Mouse (Mus musculus) heart, embryonic 13.5 days (tissue): Measurements from ENCODE around the gene C77080. TPM values are rescaled to one million over a fixed set of nuclear protein-coding genes. Genes with fewer than 3 reads are reported as not detected.

ENCODE experiments used
- ATAC-seq: fragments of 200-750 bp; cut with Nextera tagmentation; 2 replicates; pipeline ENCODE4 v1.8.0; 2017; ENCODE audit warnings: moderate TSS enrichment; ENCODE audit not compliant: insufficient number of reproducible peaks, low FRiP score, low TSS enrichment; ENCODE audit errors: extremely low read depth
- H3K27ac ChIP-seq: fragments of 300-500 bp; sonication (generic); replicated peaks from 2 replicates; pipeline ENCODE4 v1.5.1; 2015; ENCODE audit warnings: moderate library complexity, mild to moderate bottlenecking, inconsistent platforms
- H3K27me3 ChIP-seq: fragments of 300-500 bp; sonication (generic); replicated peaks from 2 replicates; pipeline ENCODE4 v1.6.1; 2015; ENCODE audit warnings: mild to moderate bottlenecking, inconsistent platforms
- H3K36me3 ChIP-seq: fragments of 300-500 bp; sonication (generic); 2 replicates; pipeline ENCODE4 v1.6.1; 2015; ENCODE audit warnings: mild to moderate bottlenecking, inconsistent platforms
- H3K4me1 ChIP-seq: fragments of 300-500 bp; sonication (generic); 2 replicates; pipeline ENCODE4 v1.6.1; 2015; ENCODE audit warnings: inconsistent platforms
- H3K4me2 ChIP-seq: fragments of 300-500 bp; sonication (generic); 2 replicates; pipeline ENCODE4 v1.6.1; 2015; ENCODE audit warnings: inconsistent platforms, mild to moderate bottlenecking, moderate library complexity
- H3K4me3 ChIP-seq: fragments of 300-500 bp; sonication (generic); 2 replicates; pipeline ENCODE4 v1.5.1; 2015; ENCODE audit warnings: moderate library complexity, mild to moderate bottlenecking, inconsistent platforms
- H3K9ac ChIP-seq: fragments of 300-500 bp; sonication (generic); 2 replicates; pipeline ENCODE4 v1.6.1; 2015; ENCODE audit warnings: inconsistent platforms, mild to moderate bottlenecking, moderate library complexity
- H3K9me3 ChIP-seq: fragments of 300-500 bp; sonication (generic); 2 replicates; pipeline ENCODE4 v1.6.1; 2016; ENCODE audit warnings: inconsistent platforms
- WGBS: fragments of 180-500 bp; shearing (Covaris S2); methylation state at CpG from one replicate; pipeline ENCODE4 v1.1.7; 2015; ENCODE audit warnings: mixed read lengths; 5-methylcytosine and 5-hydroxymethylcytosine counted together
- polyA plus RNA-seq: library from polyadenylated mRNA; unstranded; fragments of >200 nt; fragmentation: Nextera tagmentation; extraction: Ambion mirVana; gene quantifications from 2 replicates; pipeline ENCODE4 v1.2.1, GENCODE M21; 2015

The C77080 gene
- polyA plus RNA-seq, 1 experiment from 2014 or later: 2.3 TPM

DNA sequence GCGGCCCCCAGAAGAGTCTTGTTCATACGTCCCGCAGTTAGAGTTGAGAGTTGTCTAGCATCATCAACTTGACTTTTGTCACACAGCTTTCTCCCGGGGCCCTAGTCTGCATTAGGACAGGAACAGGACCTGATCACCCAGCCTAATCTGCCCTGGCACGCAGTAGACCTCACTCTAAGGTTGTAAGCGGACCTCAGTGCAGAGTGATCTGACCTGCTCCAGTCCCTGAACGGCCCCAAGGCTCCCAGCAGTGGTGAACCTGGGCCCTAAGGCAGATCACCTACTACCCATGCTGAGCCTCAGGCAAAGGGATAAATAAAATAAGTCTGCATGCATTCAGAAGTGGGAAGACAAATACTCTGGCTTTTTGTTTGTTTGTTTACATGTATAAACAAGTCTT lies 11.9 kb downstream of the C77080 start:
- Histone ChIP-seq H3K27me3 (peaks cover 99% of the 10 kb centered on the region), H3K36me3 (no peaks in the 10 kb centered on the region), H3K4me2 (no peak overlapping the region), H3K4me1 (peaks cover 38% of the 10 kb centered on the region), H3K27ac (no peak overlapping the region), H3K4me3 (no peak overlapping the region), H3K9ac (no peak overlapping the region), H3K9me3 (no peaks in the 10 kb centered on the region)
- WGBS: 36% methylated on average over 7 of the region's 7 CpGs
- no peak for ATAC-seq

DNA sequence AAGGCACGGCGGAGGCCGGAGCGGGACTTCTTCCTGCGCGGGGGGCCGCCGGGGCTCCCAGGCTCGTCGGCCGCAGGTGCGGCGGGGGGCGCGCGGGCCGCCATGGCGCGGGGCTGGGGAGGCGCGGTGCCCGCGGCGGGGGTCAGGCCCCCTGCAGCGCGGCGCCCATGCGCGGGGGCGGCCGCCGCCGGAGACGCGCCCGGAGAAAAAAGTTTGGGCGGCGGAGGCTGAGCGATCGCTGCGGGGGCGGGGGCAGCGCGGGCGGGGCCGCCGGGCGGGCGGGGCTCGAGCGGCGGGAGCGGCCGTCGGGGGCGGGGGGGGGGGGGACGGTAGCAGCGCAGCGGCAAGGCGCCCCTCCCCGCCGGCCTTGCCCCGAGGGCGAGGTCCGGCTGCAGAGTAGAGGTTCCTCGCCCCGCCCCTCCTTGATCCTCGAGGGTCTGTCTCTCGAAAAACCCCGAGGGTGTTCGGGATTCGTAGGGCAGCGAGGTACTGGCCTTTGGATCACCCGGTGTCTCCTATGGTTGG lies 12.9 kb downstream of the C77080 start:
- peaks cover 98% of the 10 kb centered on the region for H3K27me3 ChIP-seq

DNA sequence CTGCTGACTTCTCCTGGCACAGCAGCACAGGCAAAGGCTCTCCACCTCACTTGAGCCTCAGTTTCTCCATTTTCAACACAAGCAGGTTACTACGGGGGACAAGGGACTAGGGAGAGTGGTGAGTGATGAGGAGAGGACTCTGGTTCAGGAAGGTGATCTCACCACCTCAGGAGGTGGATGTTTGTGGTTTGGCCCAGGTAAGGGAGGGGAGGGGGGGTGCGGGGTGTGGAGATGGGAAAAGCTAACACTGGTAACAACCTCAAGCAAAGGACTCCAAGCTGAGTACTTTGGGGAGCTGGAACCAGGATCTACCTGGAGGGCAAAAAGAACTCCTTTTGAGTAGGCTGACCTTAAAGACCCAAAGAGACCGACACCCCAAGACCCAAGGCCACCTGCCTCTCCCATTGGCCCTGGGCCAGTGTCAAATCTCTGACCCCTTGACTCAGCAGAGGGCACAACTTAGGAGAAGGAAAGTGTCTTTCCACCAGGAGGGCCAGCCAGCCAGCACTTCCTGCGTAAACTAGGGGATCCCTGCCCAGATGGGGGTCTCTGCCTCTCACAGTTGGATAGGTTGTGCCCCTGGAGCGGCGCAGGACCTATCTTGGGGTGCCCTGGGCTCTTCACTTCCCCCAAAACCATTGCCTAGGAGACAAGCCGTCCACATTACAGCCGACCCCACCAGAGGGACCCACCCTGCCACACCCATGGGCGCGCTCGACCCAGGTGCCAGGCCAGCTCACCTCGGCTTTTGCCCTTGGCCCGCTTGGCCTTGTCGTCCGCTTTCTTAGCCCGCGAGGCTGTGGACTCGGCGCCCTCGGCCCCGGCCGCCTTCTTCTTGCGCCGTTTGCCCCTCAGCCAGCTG lies 13.6 kb downstream of the C77080 start:
- no peaks in the 10 kb centered on the region for H3K9me3 ChIP-seq
- H3K36me3 ChIP-seq: no peaks in the 10 kb centered on the region
- peaks cover 98% of the 10 kb centered on the region for H3K27me3 ChIP-seq
- H3K4me3 ChIP-seq: peak overlapping the region; percentile 71
- H3K27ac ChIP-seq: no peak overlapping the region
- H3K4me2 ChIP-seq: peak overlapping the region; percentile 95
- H3K4me1 ChIP-seq: peaks cover 41% of the 10 kb centered on the region
- no peak for ATAC-seq
- 7% methylated on average over 24 of the region's 24 CpGs for WGBS
- H3K9ac ChIP-seq: peak overlapping the region; percentile 83

More for the DNA sequence above, 12.9 kb downstream of the C77080 start:
- WGBS: 1% methylated on average over 25 of the region's 74 CpGs
- peak overlapping the region; percentile 71 for H3K4me3 ChIP-seq
- H3K4me2 ChIP-seq: peak overlapping the region; percentile 95
- H3K4me1 ChIP-seq: peaks cover 38% of the 10 kb centered on the region
- ATAC-seq: no peak
- H3K9ac ChIP-seq: peak overlapping the region; percentile 83
- no peak overlapping the region for H3K27ac ChIP-seq
- H3K36me3 ChIP-seq: no peaks in the 10 kb centered on the region
- no peaks in the 10 kb centered on the region for H3K9me3 ChIP-seq

GRCm38 (mm10) chr4:129246360-129247301 lies 14.6 kb downstream of the C77080 start:
- no peaks in the 10 kb centered on the region for H3K9me3 ChIP-seq
- H3K27ac ChIP-seq: no peak overlapping the region
- peaks cover 43% of the 10 kb centered on the region for H3K4me1 ChIP-seq
- peaks cover 98% of the 10 kb centered on the region for H3K27me3 ChIP-seq
- WGBS: 33% methylated on average over 15 of the region's 15 CpGs
- H3K9ac ChIP-seq: no peak overlapping the region
- no peaks in the 10 kb centered on the region for H3K36me3 ChIP-seq
- H3K4me2 ChIP-seq: peak overlapping the region; percentile 95
- peak overlapping the region; percentile 71; the same call in 1 of the 2 replicates for H3K4me3 ChIP-seq
- no peak for ATAC-seq

- H3K4me2 ChIP-seq: no peak overlapping the region
- no peak for ATAC-seq
- peaks cover 34% of the 10 kb centered on the region for H3K4me1 ChIP-seq
- no peak overlapping the region for H3K9ac ChIP-seq
- no peaks in the 10 kb centered on the region for H3K36me3 ChIP-seq
- H3K4me3 ChIP-seq: no peak overlapping the region
- H3K27me3 ChIP-seq: peaks cover 98% of the 10 kb centered on the region
- no peaks in the 10 kb centered on the region for H3K9me3 ChIP-seq
- no peak overlapping the region for H3K27ac ChIP-seq
- 45% methylated on average over 4 of the region's 4 CpGs for WGBS
These were observed 16.4 kb downstream of the C77080 start for GRCm38 (mm10) chr4:129244802-129245201.

DNA sequence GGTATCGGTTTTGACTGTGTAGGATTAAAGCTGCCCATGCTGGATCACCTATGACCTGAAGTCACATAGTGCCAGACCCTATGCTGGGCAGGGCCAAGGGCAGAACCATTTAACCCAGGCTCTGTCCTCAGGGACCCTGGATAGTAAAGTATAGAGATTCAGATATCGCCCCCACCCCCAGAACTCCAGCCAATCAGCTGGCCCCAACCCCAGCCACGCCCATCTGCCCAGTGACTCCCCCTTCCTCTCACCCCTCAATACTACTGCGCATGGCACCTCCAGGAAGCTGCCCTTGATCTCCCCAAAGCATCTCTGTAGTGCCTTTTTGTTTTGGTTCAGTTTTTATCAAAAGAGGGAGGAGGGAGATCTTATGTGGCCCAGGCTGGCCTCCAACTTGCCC lies 18.4 kb downstream of the C77080 start:
- H3K9ac ChIP-seq: no peak overlapping the region
- peaks cover 40% of the 10 kb centered on the region for H3K4me1 ChIP-seq
- no peak overlapping the region for H3K4me2 ChIP-seq
- no peaks in the 10 kb centered on the region for H3K9me3 ChIP-seq
- H3K36me3 ChIP-seq: no peaks in the 10 kb centered on the region
- 32% methylated on average over 4 of the region's 4 CpGs for WGBS
- ATAC-seq: no peak
- H3K27me3 ChIP-seq: peaks cover 97% of the 10 kb centered on the region
- H3K4me3 ChIP-seq: no peak overlapping the region
- no peak overlapping the region for H3K27ac ChIP-seq

GRCm38 (mm10) chr4:129242327-129242726 lies 18.9 kb downstream of the C77080 start:
- Histone ChIP-seq H3K9me3 (no peaks in the 10 kb centered on the region), H3K4me2 (no peak overlapping the region), H3K36me3 (no peaks in the 10 kb centered on the region), H3K4me1 (peaks cover 41% of the 10 kb centered on the region), H3K9ac (no peak overlapping the region), H3K27ac (no peak overlapping the region), H3K4me3 (no peak overlapping the region), H3K27me3 (peaks cover 97% of the 10 kb centered on the region)
- no peak for ATAC-seq
- WGBS: 40% methylated on average over 4 of the region's 4 CpGs

GRCm38 (mm10) chr4:129241898-129242297 lies 19.3 kb downstream of the C77080 start:
- Histone ChIP-seq H3K4me2 (no peak overlapping the region), H3K4me1 (peaks cover 37% of the 10 kb centered on the region), H3K36me3 (no peaks in the 10 kb centered on the region), H3K4me3 (no peak overlapping the region), H3K27ac (no peak overlapping the region), H3K9ac (no peak overlapping the region), H3K27me3 (peaks cover 97% of the 10 kb centered on the region), H3K9me3 (no peaks in the 10 kb centered on the region)
- ATAC-seq: no peak
- WGBS: 37% methylated on average over 6 of the region's 7 CpGs

DNA sequence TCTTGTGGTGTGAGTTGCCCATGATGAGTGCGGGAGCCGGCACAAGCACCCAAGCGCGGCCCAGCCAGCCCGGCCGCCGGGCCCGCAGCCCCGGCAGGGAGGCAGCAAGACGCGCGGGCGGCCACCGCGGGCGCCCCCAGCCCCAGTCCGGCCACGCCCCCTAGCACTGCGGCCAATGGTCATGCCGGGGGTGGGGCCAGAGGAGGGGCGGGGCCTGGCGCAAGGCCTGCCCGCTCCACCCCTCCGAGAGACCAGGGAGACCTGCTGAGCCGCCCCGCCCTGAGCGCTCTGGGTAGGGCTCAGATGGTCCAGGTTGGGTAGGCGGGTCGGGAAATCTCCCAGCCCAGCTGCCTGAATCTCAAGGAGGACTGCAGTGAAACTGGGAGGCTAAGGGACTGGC lies 22.1 kb downstream of the C77080 start:
- H3K4me3 ChIP-seq: peak overlapping the region; percentile 70
- peak overlapping the region; percentile 83 for H3K9ac ChIP-seq
- H3K9me3 ChIP-seq: no peaks in the 10 kb centered on the region
- peak; percentile 71 for ATAC-seq
- H3K4me2 ChIP-seq: peak overlapping the region; percentile 96
- no peak overlapping the region for H3K27ac ChIP-seq
- H3K4me1 ChIP-seq: peaks cover 47% of the 10 kb centered on the region
- 1% methylated on average over 29 of the region's 29 CpGs for WGBS
- H3K27me3 ChIP-seq: peaks cover 86% of the 10 kb centered on the region
- H3K36me3 ChIP-seq: no peaks in the 10 kb centered on the region

- no peak overlapping the region for H3K27ac ChIP-seq
- H3K36me3 ChIP-seq: no peaks in the 10 kb centered on the region
- no peak for ATAC-seq
- H3K9ac ChIP-seq: peak overlapping the region; percentile 83
- H3K9me3 ChIP-seq: no peaks in the 10 kb centered on the region
- peak overlapping the region; percentile 96 for H3K4me2 ChIP-seq
- H3K4me3 ChIP-seq: peak overlapping the region; percentile 70
- H3K4me1 ChIP-seq: peaks cover 48% of the 10 kb centered on the region
- under 1% methylated on average over 23 of the region's 23 CpGs for WGBS
- peaks cover 82% of the 10 kb centered on the region for H3K27me3 ChIP-seq
These were observed 22.6 kb downstream of the C77080 start for GRCm38 (mm10) chr4:129238579-129239016.

- peak overlapping the region; percentile 96 for H3K4me2 ChIP-seq
- peak overlapping the region; percentile 70 for H3K4me3 ChIP-seq
- ATAC-seq: no peak
- WGBS: 10% methylated on average over 21 of the region's 21 CpGs
- no peaks in the 10 kb centered on the region for H3K9me3 ChIP-seq
- peaks cover 48% of the 10 kb centered on the region for H3K4me1 ChIP-seq
- H3K9ac ChIP-seq: peak overlapping the region; percentile 83
- H3K36me3 ChIP-seq: no peaks in the 10 kb centered on the region
- H3K27me3 ChIP-seq: peaks cover 83% of the 10 kb centered on the region
- H3K27ac ChIP-seq: no peak overlapping the region
These were observed 23.3 kb downstream of the C77080 start for GRCm38 (mm10) chr4:129237843-129238441.
